Mouse (Mus musculus) kidney, adult 2 months (tissue): ENCODE measurements at regions not wholly inside any gene's neighbourhood (a gene's known extent, or its start where the extent isn't known, plus 50 kb on each side); places are given as distances from the start of the nearest gene placed in this dataset.

Source experiments
- DNase-seq: peaks from one replicate; pipeline ENCODE4 v3.0.0; 2021
- H3K27ac ChIP-seq: fragments of 200-500 bp; 2 replicates; pipeline ENCODE4 v1.5.1; 2012; ENCODE audit warnings: low read depth, low read length, control low read depth, inconsistent platforms; ENCODE audit not compliant: insufficient read depth
- H3K27me3 ChIP-seq: fragments of 200-500 bp; replicated peaks from 2 replicates; pipeline ENCODE4 v1.6.1; 2012; ENCODE audit warnings: mild to moderate bottlenecking, moderate library complexity, low read length, inconsistent platforms; ENCODE audit not compliant: control insufficient read depth, insufficient read depth
- H3K36me3 ChIP-seq: fragments of 200-500 bp; 2 replicates; pipeline ENCODE4 v1.6.1; 2012; ENCODE audit warnings: mild to moderate bottlenecking, moderate library complexity, low read length, inconsistent platforms; ENCODE audit not compliant: control insufficient read depth, insufficient read depth
- H3K4me1 ChIP-seq: fragments of 200-500 bp; 2 replicates; pipeline ENCODE4 v1.6.1; 2011; ENCODE audit warnings: low read length; ENCODE audit not compliant: control insufficient read depth, insufficient read depth
- H3K4me3 ChIP-seq: fragments of 200-500 bp; 2 replicates; pipeline ENCODE4 v1.5.1; 2011; ENCODE audit warnings: mild to moderate bottlenecking, low read depth, low read length, control low read depth; ENCODE audit not compliant: insufficient read depth
- CTCF ChIP-seq: fragments of 200-500 bp; conservative IDR thresholded peaks from 2 replicates; pipeline ENCODE4 v1.5.1; 2011; ENCODE audit warnings: low read depth, mild to moderate bottlenecking, control low read depth, low read length, moderate library complexity, mixed read lengths; ENCODE audit not compliant: insufficient read depth, insufficient read length
- POLR2A ChIP-seq: fragments of 200-500 bp; IDR thresholded peaks from one replicate; pipeline ENCODE4 v1.6.1; 2011; ENCODE audit warnings: low read depth, low read length, control low read depth
- WGBS: fragments of 180-500 bp; shearing (Covaris S2); methylation state at CpG from one replicate; pipeline ENCODE4 v1.1.7; 2018; 5-methylcytosine and 5-hydroxymethylcytosine counted together

DNA sequence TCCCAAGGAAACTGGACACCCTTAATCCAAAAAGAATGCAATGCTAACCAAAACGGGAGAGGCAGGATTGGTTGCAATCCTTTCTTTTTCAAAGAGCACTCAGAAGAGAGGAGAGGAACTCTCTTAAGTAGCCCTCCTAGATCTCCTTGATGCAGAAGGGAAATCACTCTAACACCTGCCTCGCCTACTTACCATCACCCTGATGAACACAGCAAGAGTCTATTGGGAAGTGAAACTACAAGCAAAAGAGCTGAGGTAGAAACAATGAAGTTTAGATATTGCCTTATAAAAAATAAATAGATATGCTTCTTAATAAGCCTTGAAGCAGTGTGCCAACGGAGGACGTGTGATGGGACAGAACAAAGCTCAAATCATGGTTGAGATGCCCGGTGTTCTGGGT lies 177.4 kb downstream of the Gsdmc2 start:
- 83% methylated on average over 5 of the region's 5 CpGs for WGBS

DNA sequence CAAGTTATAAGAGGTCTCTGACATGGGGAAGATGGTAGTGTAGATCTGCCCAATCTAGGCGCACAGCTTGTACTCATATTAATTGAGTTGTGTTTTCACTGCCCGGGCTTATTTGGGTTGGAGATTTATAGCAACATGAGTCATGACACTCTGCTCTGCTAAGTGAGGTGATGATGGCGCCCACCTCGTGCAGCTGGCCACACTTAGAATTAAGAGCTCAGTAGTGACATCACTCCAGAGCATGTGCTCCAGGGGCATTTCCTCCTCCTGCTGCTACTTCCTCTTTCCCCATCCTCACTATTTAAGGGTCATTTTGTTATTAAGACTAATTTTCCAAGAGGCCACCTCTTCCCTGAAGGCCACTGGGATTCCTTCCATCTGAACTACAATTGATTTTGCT lies 179.5 kb downstream of the Gsdmc2 start:
- no peak for DNase-seq
- Histone ChIP-seq H3K4me3 (no peak overlapping the region), H3K4me1 (no peaks in the 10 kb centered on the region), H3K27ac (no peak overlapping the region), H3K27me3 (no peaks in the 10 kb centered on the region), H3K36me3 (no peaks in the 10 kb centered on the region)
- TF ChIP-seq POLR2A (no peak), CTCF (no peak)
- WGBS: 70% methylated on average over 4 of the region's 4 CpGs

More for the DNA sequence above, 177.4 kb downstream of the Gsdmc2 start:
- Histone ChIP-seq H3K27me3 (no peaks in the 10 kb centered on the region), H3K36me3 (no peaks in the 10 kb centered on the region), H3K27ac (no peak overlapping the region), H3K4me1 (no peaks in the 10 kb centered on the region), H3K4me3 (no peak overlapping the region)
- no peak for DNase-seq
- no peak for TF ChIP-seq CTCF
- no peak for TF ChIP-seq POLR2A

DNA sequence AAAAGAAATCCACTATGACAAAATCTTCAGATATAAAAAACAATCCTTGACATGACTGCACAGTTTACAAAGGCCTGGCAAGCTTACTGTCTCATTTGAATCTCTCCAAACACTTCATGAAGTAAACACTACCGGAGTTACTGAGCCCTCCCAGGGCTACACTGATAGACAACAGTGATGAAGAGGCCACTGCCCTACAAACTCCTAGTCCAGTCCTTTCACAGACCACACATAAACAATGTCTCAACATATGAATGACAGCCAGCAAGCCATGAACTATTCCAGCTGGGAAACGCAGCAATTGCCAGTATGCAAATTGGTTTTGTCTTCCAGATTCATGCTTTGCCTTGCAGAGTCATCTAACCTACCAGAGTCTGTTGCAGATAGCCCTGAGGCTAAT lies 180.1 kb downstream of the Gsdmc2 start:
- Histone ChIP-seq H3K4me3 (no peak overlapping the region), H3K27me3 (no peaks in the 10 kb centered on the region), H3K27ac (no peak overlapping the region), H3K36me3 (no peaks in the 10 kb centered on the region), H3K4me1 (no peaks in the 10 kb centered on the region)
- 59% methylated on average over 2 of the region's 2 CpGs for WGBS
- TF ChIP-seq POLR2A (no peak), CTCF (no peak)
- DNase-seq: no peak

DNA sequence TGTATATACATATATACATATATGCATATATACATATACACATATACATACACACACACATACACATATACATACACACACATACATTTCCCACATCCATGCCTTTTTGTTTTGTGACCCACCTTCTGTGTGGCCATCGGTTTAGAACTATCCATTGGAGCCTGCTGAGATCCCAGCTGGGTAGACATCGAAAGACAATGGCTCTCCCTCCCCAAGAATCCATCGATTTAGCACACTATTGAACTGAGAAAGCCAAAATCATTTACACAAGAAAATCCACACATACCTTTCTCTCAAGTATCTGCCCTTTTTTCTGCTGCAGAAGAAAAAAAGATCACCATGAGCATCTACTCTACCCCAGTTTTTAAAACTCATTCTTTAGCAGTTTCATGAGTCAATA lies 182.8 kb downstream of the Gsdmc2 start:
- H3K36me3 ChIP-seq: no peaks in the 10 kb centered on the region
- H3K4me3 ChIP-seq: no peak overlapping the region
- 86% methylated on average over 3 of the region's 3 CpGs for WGBS
- H3K27ac ChIP-seq: no peak overlapping the region
- no peak for TF ChIP-seq POLR2A
- TF ChIP-seq CTCF: no peak
- DNase-seq: no peak
- H3K4me1 ChIP-seq: no peaks in the 10 kb centered on the region
- no peaks in the 10 kb centered on the region for H3K27me3 ChIP-seq

DNA sequence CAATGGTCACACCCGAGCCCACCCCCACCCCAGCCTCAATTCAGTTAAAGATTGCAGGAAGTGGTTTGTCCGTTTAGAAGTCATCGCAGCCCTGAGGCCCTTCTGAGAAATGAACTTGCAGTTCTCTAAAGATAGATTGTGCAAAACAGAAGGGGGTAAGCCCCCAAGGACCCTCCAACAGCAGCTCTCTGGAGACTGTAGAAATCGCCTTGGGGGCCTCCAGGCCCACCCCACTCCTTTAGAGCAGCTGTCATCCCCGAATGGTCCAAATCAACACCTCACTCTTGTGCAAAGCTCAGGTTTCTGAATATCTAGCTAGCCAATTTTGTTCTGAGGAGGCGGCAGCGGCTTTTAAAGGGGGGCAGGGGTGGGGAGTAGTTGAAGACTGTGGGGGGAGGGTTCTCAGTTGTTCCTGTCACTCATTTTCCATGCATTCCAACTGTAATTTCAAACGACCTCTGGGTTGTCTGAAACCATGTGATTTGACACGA lies 186.9 kb downstream of the Gsdmc2 start:
- no peaks in the 10 kb centered on the region for H3K4me1 ChIP-seq
- TF ChIP-seq CTCF (no peak), POLR2A (no peak)
- no peak overlapping the region for H3K4me3 ChIP-seq
- 67% methylated on average over 9 of the region's 9 CpGs for WGBS
- DNase-seq: no peak
- no peaks in the 10 kb centered on the region for H3K36me3 ChIP-seq
- no peak overlapping the region for H3K27ac ChIP-seq
- no peaks in the 10 kb centered on the region for H3K27me3 ChIP-seq

DNA sequence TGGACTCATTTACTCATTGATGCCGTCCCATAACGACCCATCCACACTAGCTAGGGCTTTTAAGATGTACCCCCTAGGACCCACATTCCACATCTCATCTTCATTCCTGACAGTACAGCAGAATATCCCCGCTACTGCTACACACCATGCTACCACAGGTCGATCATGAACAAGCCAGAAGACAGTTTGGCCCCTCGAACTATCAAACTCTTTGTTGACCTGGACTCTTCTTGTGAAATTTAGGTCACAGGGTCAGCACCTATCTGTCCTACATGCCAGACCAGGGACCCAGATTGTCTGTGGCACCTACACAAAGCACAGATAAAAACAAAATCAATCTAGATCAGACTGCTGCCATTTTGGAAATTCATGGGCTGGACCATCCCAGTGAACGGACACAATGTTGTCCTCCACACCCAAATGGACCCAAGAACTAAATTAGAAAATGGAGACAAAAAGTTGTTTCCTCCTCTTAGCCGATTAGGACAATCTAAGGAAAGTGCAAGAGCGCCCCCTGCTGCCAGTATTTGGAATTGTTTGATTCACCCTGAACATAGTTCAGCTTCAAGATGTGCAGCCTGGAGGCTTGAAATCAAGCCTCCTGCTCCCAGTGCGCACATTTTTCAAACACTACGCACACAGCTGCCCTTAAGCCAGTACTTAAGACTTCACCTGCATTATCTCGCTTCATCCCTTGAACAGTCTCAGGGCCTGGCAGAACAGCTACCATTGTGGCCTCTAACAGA lies 192.6 kb downstream of the Gsdmc2 start:
- 39% methylated on average over 11 of the region's 11 CpGs for WGBS
- no peak overlapping the region for H3K27ac ChIP-seq
- no peaks in the 10 kb centered on the region for H3K4me1 ChIP-seq
- H3K4me3 ChIP-seq: no peak overlapping the region
- no peaks in the 10 kb centered on the region for H3K36me3 ChIP-seq
- no peaks in the 10 kb centered on the region for H3K27me3 ChIP-seq
- TF ChIP-seq POLR2A (no peak), CTCF (peak; percentile 52)
- DNase-seq: peak; percentile 69

DNA sequence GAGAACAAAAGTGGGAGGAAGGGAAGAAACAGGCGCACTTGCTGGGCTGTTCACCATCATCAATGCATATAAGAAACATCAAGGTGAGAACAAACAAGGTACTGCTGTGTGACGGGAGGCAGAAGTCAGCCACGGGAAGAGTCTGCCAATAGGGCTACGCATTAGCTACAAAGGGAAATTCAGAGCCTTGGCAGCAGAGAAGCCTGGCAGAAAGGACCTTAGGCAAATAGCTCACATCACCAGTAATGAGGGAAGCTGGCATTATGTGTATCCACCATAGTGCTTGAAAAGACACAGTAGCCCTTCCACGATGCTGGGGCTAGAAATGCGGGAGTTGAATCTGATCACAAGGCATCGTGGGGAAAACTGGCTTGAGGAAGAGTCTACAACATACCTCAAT lies 193.9 kb downstream of the Gsdmc2 start:
- Histone ChIP-seq H3K4me3 (no peak overlapping the region), H3K4me1 (no peaks in the 10 kb centered on the region), H3K27ac (no peak overlapping the region), H3K27me3 (no peaks in the 10 kb centered on the region), H3K36me3 (no peaks in the 10 kb centered on the region)
- 91% methylated on average over 7 of the region's 7 CpGs for WGBS
- DNase-seq: no peak
- TF ChIP-seq POLR2A (no peak), CTCF (no peak)
